Mouse (Mus musculus): ENCODE data around the gene Xpr1. TPM values are rescaled to one million over a fixed set of nuclear protein-coding genes. Genes with fewer than 3 reads are reported as not detected.

The Xpr1 gene
- total and polyA plus RNA-seq, 3 experiments, result 6.2 to 67.8 (median 12.2) TPM

- Histone ChIP-seq H3K27ac (ENCODE audit: control insufficient read depth, low read depth, low read length) (no peak overlapping the region), H3K9me3 (replicated peaks; ENCODE audit: insufficient read depth, low read length) (no peaks in the 10 kb centered on the region), H3K79me2 (ENCODE audit: control insufficient read depth, insufficient read depth, low read length, poor library complexity) (no peaks in the 10 kb centered on the region), H3K9ac (ENCODE audit: control insufficient read depth, low read depth, low read length, poor library complexity, severe bottlenecking) (no peak overlapping the region), H3K36me3 (ENCODE audit: control insufficient read depth in 1 of 2, insufficient read depth in 2 of 2, low read length in 2 of 2) (peaks cover 0 to 2% of the 10 kb centered on the region in 2 experiments; a peak in 1 of 4 replicates), H3K27me3 (ENCODE audit: control insufficient read depth in 1 of 2, insufficient read depth in 2 of 2, low read length in 2 of 2) (no peaks in the 10 kb centered on the region), H3K4me1 (ENCODE audit: control insufficient read depth in 1 of 2, insufficient read depth in 2 of 2, low read length in 2 of 2) (no peaks in the 10 kb centered on the region), H3K4me3 (ENCODE audit: control insufficient read depth in 1 of 2, insufficient read depth in 1 of 2, low read depth in 2 of 2, low read length in 2 of 2) (no peak overlapping the region)
- peak; percentile 80 for DNase-seq (ENCODE audit: low read depth, low spot score)
- TF ChIP-seq SMC3 (IDR thresholded peaks at IDR 0.05; ENCODE audit: low read depth, low read length) (peak; percentile 97), CTCF (IDR thresholded peaks at IDR 0.05 in 2 of 3, conservative IDR thresholded peaks at IDR 0.05 in 1 of 3; ENCODE audit: control insufficient read depth in 1 of 3, insufficient read depth in 1 of 3, low read depth in 2 of 3, low read length in 3 of 3, poor library complexity in 1 of 3, severe bottlenecking in 1 of 3) (peak; percentile 8 to 95 (median 41); a peak in 4 of 6 replicates), NRF1 (IDR thresholded peaks at IDR 0.05; ENCODE audit: insufficient read depth, low read depth, low read length, poor library complexity, severe bottlenecking) (no peak), SIN3A (IDR thresholded peaks at IDR 0.05; ENCODE audit: low read length) (peak; percentile 42; the same call in 1 of the 2 replicates), ZC3H11A (IDR thresholded peaks at IDR 0.05; ENCODE audit: low read depth, low read length) (peak; percentile 99)
Observed at GRCm38 (mm10) chr1:155293446-155293845, 123.8 kb downstream of the Xpr1 start.

DNA sequence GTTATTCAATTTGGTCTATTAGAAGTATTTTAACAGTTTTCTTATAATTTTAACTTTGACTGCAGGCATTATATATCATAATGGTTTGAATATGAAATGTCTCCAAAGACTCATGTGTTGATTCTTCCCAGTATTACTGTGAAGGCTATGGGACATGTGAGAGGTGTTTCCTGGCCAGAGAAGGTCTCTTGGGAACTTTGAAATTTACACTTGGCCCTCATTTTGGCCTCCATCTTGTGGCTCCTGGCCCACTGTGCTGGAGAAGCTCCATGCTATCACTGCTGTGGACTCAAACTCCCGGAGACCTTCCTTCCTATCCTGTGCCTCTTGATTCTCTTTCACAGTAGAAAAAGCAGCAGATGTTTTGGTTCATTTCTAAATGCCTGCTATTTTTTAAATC lies 127.8 kb downstream of the Xpr1 start:
- H3K27ac ChIP-seq (ENCODE audit: control insufficient read depth, low read depth, low read length), result no peak overlapping the region
- H3K27me3 ChIP-seq (ENCODE audit: control insufficient read depth in 1 of 2, insufficient read depth in 2 of 2, low read length in 2 of 2), result no peaks in the 10 kb centered on the region
- TF ChIP-seq E2F4 (IDR thresholded peaks at IDR 0.05; ENCODE audit: borderline replicate concordance, low read depth, low read length), result no peak
- no peak for TF ChIP-seq POLR2AphosphoS2 (IDR thresholded peaks at IDR 0.05; ENCODE audit: low read length)
- TF ChIP-seq CHD1 (IDR thresholded peaks at IDR 0.05; ENCODE audit: low read depth, low read length), result no peak
- TF ChIP-seq SIN3A (IDR thresholded peaks at IDR 0.05; ENCODE audit: low read length), result no peak
- no peak for TF ChIP-seq CHD2 (IDR thresholded peaks at IDR 0.05; ENCODE audit: low read length)

DNA sequence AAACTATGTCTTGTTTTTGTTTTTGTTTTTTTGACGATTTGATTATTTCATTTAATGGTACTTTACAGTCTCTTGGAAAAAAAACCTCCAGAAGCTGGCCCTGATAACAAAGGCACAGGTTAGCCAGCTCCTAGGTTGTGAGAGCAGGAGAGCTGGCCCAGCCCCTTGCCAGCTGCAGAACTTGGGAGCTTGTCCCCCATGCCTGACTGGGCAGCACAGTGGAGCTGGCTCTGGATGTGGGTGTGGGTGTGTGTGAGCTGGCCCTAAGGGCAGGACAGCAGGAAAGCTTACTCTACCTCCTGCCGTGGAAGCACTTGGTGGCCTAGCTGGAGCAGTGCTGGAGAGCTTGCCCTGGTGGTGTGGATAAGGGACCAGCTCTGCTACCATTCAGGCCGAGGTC lies 129.2 kb downstream of the Xpr1 start:
- Histone ChIP-seq H3K27ac (ENCODE audit: control insufficient read depth, low read depth, low read length) (no peak overlapping the region), H3K9ac (ENCODE audit: control insufficient read depth, low read depth, low read length, poor library complexity, severe bottlenecking) (no peak overlapping the region), H3K36me3 (ENCODE audit: control insufficient read depth in 1 of 2, insufficient read depth in 2 of 2, low read length in 2 of 2) (peaks cover 2 to 8% of the 10 kb centered on the region in 2 experiments; a peak in 3 of 4 replicates), H3K4me1 (ENCODE audit: control insufficient read depth in 1 of 2, insufficient read depth in 2 of 2, low read length in 2 of 2) (peaks cover 4 to 6% of the 10 kb centered on the region in 2 experiments), H3K79me2 (ENCODE audit: control insufficient read depth, insufficient read depth, low read length, poor library complexity) (no peaks in the 10 kb centered on the region), H3K9me3 (replicated peaks; ENCODE audit: insufficient read depth, low read length) (no peaks in the 10 kb centered on the region), H3K27me3 (ENCODE audit: control insufficient read depth in 1 of 2, insufficient read depth in 2 of 2, low read length in 2 of 2) (no peaks in the 10 kb centered on the region), H3K4me3 (ENCODE audit: control insufficient read depth in 1 of 2, insufficient read depth in 1 of 2, low read depth in 2 of 2, low read length in 2 of 2) (no peak overlapping the region)
- no peak for DNase-seq (ENCODE audit: low read depth, low spot score)
- TF ChIP-seq HCFC1 (IDR thresholded peaks at IDR 0.05; ENCODE audit: low read depth, low read length) (no peak), CTCF (IDR thresholded peaks at IDR 0.05 in 2 of 3, conservative IDR thresholded peaks at IDR 0.05 in 1 of 3; ENCODE audit: control insufficient read depth in 1 of 3, insufficient read depth in 1 of 3, low read depth in 2 of 3, low read length in 3 of 3, poor library complexity in 1 of 3, severe bottlenecking in 1 of 3) (no peak), MAFK (IDR thresholded peaks at IDR 0.05; ENCODE audit: borderline replicate concordance, low read depth, low read length) (no peak), UBTF (IDR thresholded peaks at IDR 0.05; ENCODE audit: borderline replicate concordance, insufficient read depth, low read depth, low read length) (no peak), NRF1 (IDR thresholded peaks at IDR 0.05; ENCODE audit: insufficient read depth, low read depth, low read length, poor library complexity, severe bottlenecking) (no peak), MYC (IDR thresholded peaks at IDR 0.05; ENCODE audit: low read depth, low read length) (no peak), USF2 (IDR thresholded peaks at IDR 0.05; ENCODE audit: borderline replicate concordance in 1 of 2, insufficient read depth in 1 of 2, low read depth in 1 of 2, low read length in 2 of 2) (no peak), USF1 (IDR thresholded peaks at IDR 0.05; ENCODE audit: low read depth, low read length) (no peak), MAZ (IDR thresholded peaks at IDR 0.05; ENCODE audit: low read depth, low read length) (no peak), TAL1 (IDR thresholded peaks at IDR 0.05; ENCODE audit: low read length) (no peak), RCOR1 (IDR thresholded peaks at IDR 0.05; ENCODE audit: low read depth, low read length) (no peak), SIN3A (IDR thresholded peaks at IDR 0.05; ENCODE audit: low read length) (no peak), TBP (IDR thresholded peaks at IDR 0.05; ENCODE audit: low read depth, low read length) (no peak), ETS1 (IDR thresholded peaks at IDR 0.05; ENCODE audit: low read depth, low read length) (no peak), RAD21 (IDR thresholded peaks at IDR 0.05; ENCODE audit: low read depth, low read length) (no peak), JUND (IDR thresholded peaks at IDR 0.05; ENCODE audit: low read depth, low read length) (no peak), MAX (IDR thresholded peaks at IDR 0.05; ENCODE audit: low read length) (no peak)

More for the DNA sequence above, 127.8 kb downstream of the Xpr1 start:
- no peak overlapping the region for H3K4me3 ChIP-seq (ENCODE audit: control insufficient read depth in 1 of 2, insufficient read depth in 1 of 2, low read depth in 2 of 2, low read length in 2 of 2)
- H3K9me3 ChIP-seq (replicated peaks; ENCODE audit: insufficient read depth, low read length), result no peaks in the 10 kb centered on the region
- H3K4me1 ChIP-seq (ENCODE audit: control insufficient read depth in 1 of 2, insufficient read depth in 2 of 2, low read length in 2 of 2), result no peaks in the 10 kb centered on the region
- H3K9ac ChIP-seq (ENCODE audit: control insufficient read depth, low read depth, low read length, poor library complexity, severe bottlenecking), result no peak overlapping the region
- H3K79me2 ChIP-seq (ENCODE audit: control insufficient read depth, insufficient read depth, low read length, poor library complexity), result no peaks in the 10 kb centered on the region
- peaks cover 0 to 2% of the 10 kb centered on the region in 2 experiments; a peak in 1 of 4 replicates for H3K36me3 ChIP-seq (ENCODE audit: control insufficient read depth in 1 of 2, insufficient read depth in 2 of 2, low read length in 2 of 2)
- no peak for DNase-seq (ENCODE audit: low read depth, low spot score)
